In genomic region chr5:122263933-122264905, GRCm38 (mm10) we compare ENCODE assay signal across 8 mouse cellular contexts. TPM values are rescaled to one million over a fixed set of nuclear protein-coding genes. Genes with fewer than 3 reads are reported as not detected.
DNase-seq lines count a peak whose midpoint lies in the region; ATAC-seq and TF ChIP-seq lines count a peak whose summit lies in the region.

Gene Tctn1, minus strand, starts transcription at chr5:122264460.

- ATAC-seq in embryonic facial prominence, embryonic 13.5 days (ENCODE audit: insufficient number of reproducible peaks, insufficient read depth, low FRiP score, low TSS enrichment, low read depth) = peak; percentile 98
- ATAC-seq in limb, embryonic 13.5 days (ENCODE audit: low FRiP score, low read depth) = peak; percentile 98
- peak; percentile 98 for ATAC-seq in midbrain, embryonic 16.5 days

- H3K27ac ChIP-seq in embryonic facial prominence, embryonic 13.5 days = peak within 1 kb of the TSS; percentile 68
- peak within 1 kb of the TSS; percentile 70 for H3K27ac ChIP-seq in kidney, adult 2 months (ENCODE audit: insufficient read depth, low read depth, low read length)
- peak within 1 kb of the TSS; percentile 11; the same call in 1 of the 2 replicates for H3K27ac ChIP-seq in limb, embryonic 13.5 days
- H3K27ac ChIP-seq in midbrain, embryonic 16.5 days (ENCODE audit: low read length) = peak within 1 kb of the TSS; percentile 84

- peak within 1 kb of the TSS; percentile 85 for H3K4me3 ChIP-seq in embryonic facial prominence, embryonic 13.5 days
- peak within 1 kb of the TSS; percentile 96 for H3K4me3 ChIP-seq in kidney, adult 2 months (ENCODE audit: insufficient read depth, low read depth, low read length)
- peak within 1 kb of the TSS; percentile 79 for H3K4me3 ChIP-seq in limb, embryonic 13.5 days
- H3K4me3 ChIP-seq in midbrain, embryonic 16.5 days (ENCODE audit: low read depth, low read length) = peak within 1 kb of the TSS; percentile 80

- 2% methylated on average over 49 of the region's 49 CpGs for WGBS in embryonic facial prominence, embryonic 13.5 days
- 1% methylated on average over 49 of the region's 49 CpGs for WGBS in kidney, adult 2 months
- 2% methylated on average over 49 of the region's 49 CpGs for WGBS in limb, embryonic 13.5 days
- 1% methylated on average over 49 of the region's 49 CpGs for WGBS in midbrain, embryonic 16.5 days

- H3K9me3 ChIP-seq in embryonic facial prominence, embryonic 13.5 days = no peaks in the 10 kb centered on the region
- no peaks in the 10 kb centered on the region for H3K9me3 ChIP-seq in limb, embryonic 13.5 days
- H3K9me3 ChIP-seq in midbrain, embryonic 16.5 days (replicated peaks; ENCODE audit: control insufficient read depth, low read length, poor library complexity, severe bottlenecking) = no peaks in the 10 kb centered on the region

- DNase-seq in 3134 (ENCODE audit: extremely low read depth, insufficient read length, low spot score) = peak; percentile 91
- DNase-seq in adrenal gland, postnatal 36 days = peak; percentile 93 to 95
- peak; percentile 90 to 94 for DNase-seq in heart, adult 18-20 months
- DNase-seq in kidney, adult 2 months = peak; percentile 95
- peak; percentile 81 to 96 for DNase-seq in spleen, postnatal 10 days (ENCODE audit: low spot score in 2 of 2)

- peaks cover 17% of the 10 kb centered on the region for H3K36me3 ChIP-seq in embryonic facial prominence, embryonic 13.5 days
- H3K36me3 ChIP-seq in kidney, adult 2 months (ENCODE audit: control insufficient read depth, insufficient read depth, low read length) = no peaks in the 10 kb centered on the region
- H3K36me3 ChIP-seq in limb, embryonic 13.5 days = peaks cover 13% of the 10 kb centered on the region
- H3K36me3 ChIP-seq in midbrain, embryonic 16.5 days (ENCODE audit: control insufficient read depth, insufficient read depth, low read length) = no peaks in the 10 kb centered on the region

- peaks cover 9% of the 10 kb centered on the region for H3K4me1 ChIP-seq in embryonic facial prominence, embryonic 13.5 days
- no peaks in the 10 kb centered on the region for H3K4me1 ChIP-seq in kidney, adult 2 months (ENCODE audit: control insufficient read depth, insufficient read depth, low read length)
- H3K4me1 ChIP-seq in limb, embryonic 13.5 days = peaks cover 10% of the 10 kb centered on the region
- peaks cover 16% of the 10 kb centered on the region for H3K4me1 ChIP-seq in midbrain, embryonic 16.5 days (ENCODE audit: control insufficient read depth, insufficient read depth, low read length)

- TF ChIP-seq POLR2A in kidney, adult 2 months (IDR thresholded peaks at IDR 0.05; ENCODE audit: low read depth, low read length) = peak; percentile 35

- no peaks in the 10 kb centered on the region for H3K27me3 ChIP-seq in embryonic facial prominence, embryonic 13.5 days
- H3K27me3 ChIP-seq in kidney, adult 2 months (replicated peaks; ENCODE audit: control insufficient read depth, insufficient read depth, low read length) = no peaks in the 10 kb centered on the region
- no peaks in the 10 kb centered on the region for H3K27me3 ChIP-seq in limb, embryonic 13.5 days
- no peaks in the 10 kb centered on the region for H3K27me3 ChIP-seq in midbrain, embryonic 16.5 days (ENCODE audit: control insufficient read depth, insufficient read depth, low read depth, low read length)

- peak within 1 kb of the TSS; percentile 87 for H3K9ac ChIP-seq in embryonic facial prominence, embryonic 13.5 days
- peak within 1 kb of the TSS; percentile 79 for H3K9ac ChIP-seq in limb, embryonic 13.5 days
- H3K9ac ChIP-seq in midbrain, embryonic 16.5 days (ENCODE audit: low read depth, low read length) = peak within 1 kb of the TSS; percentile 89

- TF ChIP-seq CTCF in kidney, adult 2 months (conservative IDR thresholded peaks at IDR 0.05; ENCODE audit: insufficient read depth, insufficient read length, low read depth, low read length) = no peak

- peak within 1 kb of the TSS; percentile 70 for H3K4me2 ChIP-seq in embryonic facial prominence, embryonic 13.5 days
- peak within 1 kb of the TSS; percentile 67 for H3K4me2 ChIP-seq in limb, embryonic 13.5 days (replicated peaks)
- peak within 1 kb of the TSS; percentile 89 for H3K4me2 ChIP-seq in midbrain, embryonic 16.5 days (ENCODE audit: low read length)

RNA-seq across cellular contexts. Expression of gene Tctn1, which starts in this region (rescaled TPM):
- total RNA-seq in adrenal gland, postnatal 36 days (2021) = 10 to 100 TPM; 12.0 to 16.2 TPM
- polyA plus RNA-seq in embryonic facial prominence, embryonic 13.5 days (2015; fragmentation: Nextera tagmentation; extraction: Ambion mirVana) = 5.0 and 8.0 TPM in 2 replicates
- 1 to 10 TPM; 2.8 to 4.9 TPM for total RNA-seq in heart, adult 18-20 months (2021)
- 18.2 and 23.2 TPM in 2 replicates for polyA plus RNA-seq in kidney, adult 2 months (2012; rRNA removed)
- polyA plus RNA-seq in limb, embryonic 13.5 days (2015; fragmentation: Nextera tagmentation; extraction: Ambion mirVana) = 5.7 and 5.8 TPM in 2 replicates
- 5.4 and 7.3 TPM in 2 replicates for polyA plus RNA-seq in midbrain, embryonic 16.5 days (2015; fragmentation: Nextera tagmentation; extraction: Ambion mirVana)

Comparison
In these comparisons a context has a peak if more than half of its experiments do, and no peak if none do; other contexts are left out.
1. Peak in every context shown above with its lines: DNase-seq, ATAC-seq, H3K4me3 ChIP-seq and H3K27ac ChIP-seq.
2. H3K27ac ChIP-seq: peak in every context shown above with its lines; median percentile 84 in midbrain, embryonic 16.5 days; 70 in kidney, adult 2 months; 68 in embryonic facial prominence, embryonic 13.5 days; 11 in limb, embryonic 13.5 days.